Comparison of ENCODE assay signal across 21 mouse cellular contexts in the genomic region with DNA sequence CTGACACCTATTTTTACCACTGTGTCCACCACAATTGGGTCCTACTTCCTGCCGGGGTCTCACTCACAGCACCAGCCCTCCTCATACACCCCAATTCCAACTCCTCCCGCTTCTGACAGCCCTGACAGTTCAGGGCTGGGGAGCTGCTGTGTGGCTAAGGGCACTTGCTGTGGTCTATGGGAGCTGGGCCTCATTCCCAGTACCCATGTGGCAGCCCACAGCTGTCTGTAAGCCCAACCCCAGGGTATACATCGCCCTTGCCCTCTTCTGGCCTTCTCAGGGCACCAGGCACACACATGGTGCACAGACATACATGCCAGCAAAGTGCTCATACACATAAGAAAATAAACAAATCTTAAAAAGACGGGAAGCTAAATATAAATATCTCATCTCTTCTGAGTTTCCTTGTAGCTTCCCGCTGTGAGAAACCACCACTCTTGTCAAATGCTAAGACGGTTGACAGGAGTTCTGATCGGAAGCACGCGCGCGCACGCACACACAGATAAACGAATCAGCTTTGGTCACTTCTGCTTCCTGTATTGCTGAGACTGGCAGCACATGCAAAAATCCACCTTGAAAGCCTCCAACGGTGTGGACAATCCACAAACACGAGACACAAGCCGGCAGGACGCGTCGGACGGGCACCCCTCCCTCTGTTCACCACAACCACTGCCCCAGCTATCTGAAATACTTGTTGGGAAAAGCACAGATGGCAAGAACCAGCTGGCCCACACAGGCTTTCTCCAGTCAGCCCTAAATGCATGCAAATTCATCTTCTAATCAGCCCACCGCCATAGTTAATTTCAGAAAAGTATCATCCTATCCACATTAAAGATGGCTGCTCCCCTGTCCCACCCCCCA.
A peak's percentile ranks its signal among the peaks of the same experiment; 100 is the strongest.
DNase-seq lines count a peak whose midpoint lies in the region; ATAC-seq and TF ChIP-seq lines count a peak whose summit lies in the region.
"Had no signal": no experiment of that assay in that cellular context is flagged by ENCODE, and none has a peak within 500 bp of the region (broad histone marks: within the 10 kb centered on the region; RNA-seq: fewer than 3 reads in every experiment).

No protein-coding gene starts in this region.

- no peaks in the 10 kb centered on the region for H3K36me3 ChIP-seq in forebrain, embryonic 15.5 days
- H3K36me3 ChIP-seq in forebrain, embryonic 10.5 days (replicated peaks): no peaks in the 10 kb centered on the region
- no peaks in the 10 kb centered on the region for H3K36me3 ChIP-seq in neural tube, embryonic 11.5 days (ENCODE audit: control insufficient read depth, insufficient read depth, low read length)
- no peaks in the 10 kb centered on the region for H3K36me3 ChIP-seq in neural tube, embryonic 15.5 days
- no peaks in the 10 kb centered on the region for H3K36me3 ChIP-seq in myocyte (ENCODE audit: control insufficient read depth, insufficient read depth)
- H3K36me3 ChIP-seq in hindbrain, embryonic 14.5 days (replicated peaks; ENCODE audit: control insufficient read depth, insufficient read depth): no peaks in the 10 kb centered on the region
- H3K36me3 ChIP-seq: G1E; heart, embryonic 10.5 days; intestine, embryonic 15.5 days; midbrain, embryonic 12.5 days; neural tube, embryonic 12.5 days had no signal

- H3K27ac ChIP-seq in forebrain, embryonic 15.5 days (replicated peaks): 0 out of 2 replicates have a peak overlapping the region, but pooled peaks have one; percentile 9
- no peak overlapping the region for H3K27ac ChIP-seq in forebrain, embryonic 10.5 days
- H3K27ac ChIP-seq in neural tube, embryonic 11.5 days (ENCODE audit: low read depth, low read length): no peak overlapping the region
- no peak overlapping the region for H3K27ac ChIP-seq in neural tube, embryonic 15.5 days (replicated peaks)
- H3K27ac ChIP-seq in hindbrain, embryonic 14.5 days: no peak overlapping the region
- H3K27ac ChIP-seq: gastrocnemius, adult 2 months; heart, embryonic 10.5 days; intestine, embryonic 15.5 days; midbrain, embryonic 12.5 days; neural tube, embryonic 12.5 days had no signal

- H3K27me3 ChIP-seq in forebrain, embryonic 15.5 days: peaks cover 21% of the 10 kb centered on the region; the same call in 1 of the 2 replicates
- peaks cover 100% of the 10 kb centered on the region for H3K27me3 ChIP-seq in forebrain, embryonic 10.5 days (ENCODE audit: poor library complexity, severe bottlenecking)
- H3K27me3 ChIP-seq in neural tube, embryonic 11.5 days (ENCODE audit: control insufficient read depth, insufficient read depth, low read length): 0 out of 2 replicates have a peak, but pooled peaks cover 7% of the 10 kb centered on the region
- H3K27me3 ChIP-seq in neural tube, embryonic 15.5 days (replicated peaks): peaks cover 20% of the 10 kb centered on the region
- H3K27me3 ChIP-seq in myocyte (ENCODE audit: control insufficient read depth, insufficient read depth, insufficient read length): no peaks in the 10 kb centered on the region
- peaks cover 28% of the 10 kb centered on the region for H3K27me3 ChIP-seq in hindbrain, embryonic 14.5 days (ENCODE audit: control insufficient read depth, insufficient read depth, low read length)
- H3K27me3 ChIP-seq: intestine, embryonic 15.5 days had no signal

- H3K4me1 ChIP-seq in forebrain, embryonic 15.5 days: peaks cover 37% of the 10 kb centered on the region
- peaks cover 54% of the 10 kb centered on the region for H3K4me1 ChIP-seq in forebrain, embryonic 10.5 days
- peaks cover 4% of the 10 kb centered on the region; the same call in 1 of the 2 replicates for H3K4me1 ChIP-seq in neural tube, embryonic 11.5 days (ENCODE audit: control insufficient read depth, insufficient read depth, low read length)
- H3K4me1 ChIP-seq in neural tube, embryonic 15.5 days: peaks cover 18% of the 10 kb centered on the region
- H3K4me1 ChIP-seq in hindbrain, embryonic 14.5 days (replicated peaks; ENCODE audit: control insufficient read depth, insufficient read depth, low read length): peaks cover 20% of the 10 kb centered on the region

- no peak overlapping the region for H3ac ChIP-seq in myocyte (ENCODE audit: control insufficient read depth, insufficient read length)

- no peak for TF ChIP-seq POLR2A in myocyte (IDR thresholded peaks at IDR 0.05; ENCODE audit: insufficient read length, low read depth)

- DNase-seq in forebrain, embryonic 10.5 days (ENCODE audit: extremely low spot score, low spot score): no peak
- DNase-seq in neural tube, embryonic 11.5 days (ENCODE audit: low spot score): peak; percentile 4
- peak; percentile 43 for DNase-seq in brain, adult 2 months (ENCODE audit: low read depth, low spot score)
- DNase-seq in embryo, embryonic 10.5 days (ENCODE audit: low spot score): no peak
- DNase-seq in hindbrain, embryonic 14.5 days (ENCODE audit: low spot score): no peak
- DNase-seq: adrenal gland, postnatal 10 days; cerebellum, adult 8-10 months; cerebellum, postnatal 36 days; gastrocnemius, adult 2 months; kidney, adult 8-10 months; kidney, postnatal 10 days; lung, postnatal 4 days; thymus, postnatal 14 days had no signal

- H3K79me2 ChIP-seq in myocyte (ENCODE audit: control insufficient read depth, insufficient read depth): no peaks in the 10 kb centered on the region

- no peaks in the 10 kb centered on the region for H3K9me3 ChIP-seq in forebrain, embryonic 15.5 days
- H3K9me3 ChIP-seq in forebrain, embryonic 10.5 days: no peaks in the 10 kb centered on the region
- H3K9me3 ChIP-seq in neural tube, embryonic 11.5 days (ENCODE audit: control insufficient read depth, low read length): no peaks in the 10 kb centered on the region
- H3K9me3 ChIP-seq in neural tube, embryonic 15.5 days (replicated peaks): no peaks in the 10 kb centered on the region
- H3K9me3 ChIP-seq in hindbrain, embryonic 14.5 days (ENCODE audit: control insufficient read depth, low read length): no peaks in the 10 kb centered on the region
- H3K9me3 ChIP-seq: G1E; heart, embryonic 10.5 days; intestine, embryonic 15.5 days; midbrain, embryonic 12.5 days; neural tube, embryonic 12.5 days had no signal

- peak; percentile 46; the same call in 1 of the 2 replicates for ATAC-seq in forebrain, embryonic 15.5 days (replicated peaks)
- ATAC-seq in neural tube, embryonic 11.5 days (ENCODE audit: insufficient read depth, low FRiP score, low TSS enrichment): no peak
- ATAC-seq in neural tube, embryonic 15.5 days (ENCODE audit: low FRiP score): no peak
- no peak for ATAC-seq in hindbrain, embryonic 14.5 days (ENCODE audit: low FRiP score)
- ATAC-seq: intestine, embryonic 15.5 days had no signal

- no peak overlapping the region for H3K9ac ChIP-seq in forebrain, embryonic 15.5 days (replicated peaks)
- no peak overlapping the region for H3K9ac ChIP-seq in neural tube, embryonic 11.5 days (ENCODE audit: low read length)
- H3K9ac ChIP-seq in neural tube, embryonic 15.5 days (replicated peaks): no peak overlapping the region
- H3K9ac ChIP-seq in hindbrain, embryonic 14.5 days: no peak overlapping the region
- H3K9ac ChIP-seq: intestine, embryonic 15.5 days; midbrain, embryonic 12.5 days; neural tube, embryonic 12.5 days had no signal

- WGBS in forebrain, embryonic 15.5 days: 69% methylated on average over 21 of the region's 21 CpGs
- WGBS in forebrain, embryonic 10.5 days: 92% methylated on average over 21 of the region's 21 CpGs
- 83% methylated on average over 21 of the region's 21 CpGs for WGBS in neural tube, embryonic 11.5 days
- 84% methylated on average over 21 of the region's 21 CpGs for WGBS in neural tube, embryonic 15.5 days
- 77% methylated on average over 21 of the region's 21 CpGs for WGBS in hindbrain, embryonic 14.5 days

- H3K4me2 ChIP-seq in forebrain, embryonic 15.5 days (replicated peaks): no peak overlapping the region
- no peak overlapping the region for H3K4me2 ChIP-seq in neural tube, embryonic 11.5 days (ENCODE audit: low read depth)
- H3K4me2 ChIP-seq in neural tube, embryonic 15.5 days: no peak overlapping the region
- H3K4me2 ChIP-seq in myocyte (ENCODE audit: low read depth): no peak overlapping the region
- H3K4me2 ChIP-seq in hindbrain, embryonic 14.5 days (replicated peaks): no peak overlapping the region
- H3K4me2 ChIP-seq: intestine, embryonic 15.5 days; midbrain, embryonic 12.5 days; neural tube, embryonic 12.5 days had no signal

- no peak overlapping the region for H3K4me3 ChIP-seq in forebrain, embryonic 15.5 days
- H3K4me3 ChIP-seq in forebrain, embryonic 10.5 days: no peak overlapping the region
- no peak overlapping the region for H3K4me3 ChIP-seq in neural tube, embryonic 11.5 days (ENCODE audit: low read depth, low read length)
- no peak overlapping the region for H3K4me3 ChIP-seq in neural tube, embryonic 15.5 days (replicated peaks)
- H3K4me3 ChIP-seq in myocyte: no peak overlapping the region
- H3K4me3 ChIP-seq in hindbrain, embryonic 14.5 days (replicated peaks; ENCODE audit: low read length): no peak overlapping the region
- H3K4me3 ChIP-seq: gastrocnemius, adult 2 months; heart, embryonic 10.5 days; intestine, embryonic 15.5 days; midbrain, embryonic 12.5 days; neural tube, embryonic 12.5 days had no signal

TF ChIP-seq in myocyte, 11 proteins besides CTCF, POLR2A, EP300 and RAD21:
- no peak for TF ChIP-seq REST (IDR thresholded peaks at IDR 0.05; ENCODE audit: insufficient read depth, insufficient read length)
- no peak for TF ChIP-seq TCF3 (IDR thresholded peaks at IDR 0.05; ENCODE audit: insufficient read length, low read depth)
- no peak for TF ChIP-seq TCF12 (IDR thresholded peaks at IDR 0.05; ENCODE audit: insufficient read depth, poor library complexity, severe bottlenecking)
- no peak for TF ChIP-seq MAX (IDR thresholded peaks at IDR 0.05; ENCODE audit: low read depth)
- no peak for TF ChIP-seq CEBPB (IDR thresholded peaks at IDR 0.05; ENCODE audit: insufficient read depth, poor library complexity, severe bottlenecking)
- peak in 2 of 3 experiments; percentile 21 to 48 for TF ChIP-seq MYOD1 (IDR thresholded peaks at IDR 0.05; ENCODE audit: control insufficient read depth in 1 of 3, insufficient read length in 2 of 3, low read depth in 2 of 3)
- TF ChIP-seq USF1 (IDR thresholded peaks at IDR 0.05; ENCODE audit: low read depth): no peak
- TF ChIP-seq SRF (IDR thresholded peaks at IDR 0.05; ENCODE audit: control insufficient read depth, insufficient read length, low read depth): no peak
- no peak for TF ChIP-seq POLR2AphosphoS2 (IDR thresholded peaks at IDR 0.05; ENCODE audit: insufficient read length, low read depth)
- TF ChIP-seq E2F4 (IDR thresholded peaks at IDR 0.05; ENCODE audit: insufficient read depth): no peak
- peak in 2 of 3 experiments; percentile 15 to 80 for TF ChIP-seq MYOG (IDR thresholded peaks at IDR 0.05; ENCODE audit: control insufficient read depth in 1 of 3, insufficient read depth in 1 of 3, insufficient read length in 2 of 3, low read depth in 2 of 3)
TF ChIP-seq in myocyte: peak in this region for 2.

Comparison
In these comparisons a context has a peak if more than half of its experiments do, and no peak if none do; other contexts are left out.
1. DNase-seq: peak in neural tube, embryonic 11.5 days (single experiment) and brain, adult 2 months (single experiment); none in forebrain, embryonic 10.5 days (single experiment), embryo, embryonic 10.5 days (single experiment) and hindbrain, embryonic 14.5 days (single experiment).